Mouse (Mus musculus) lung, adult 18-20 months (tissue): ENCODE data around the gene Kdm4c.
"Not testable (repeated sequence)": the region's sequence is repeated elsewhere in the genome, so short reads cannot be mapped to it uniquely, and the experiment has no call there.

Source experiments
- DNase-seq, 2 experiments: peaks; one replicate each; pipeline ENCODE4 v3.0.0; 2022; ENCODE audit warnings: mixed read lengths in 2 of 2

Gene Kdm4c

GRCm38 (mm10) chr4:74312858-74313257 is 70.6 kb downstream of the Kdm4c start:
- DNase-seq = no peak

- no peak for DNase-seq
Measured at GRCm38 (mm10) chr4:74315388-74315787, 73.1 kb downstream of the Kdm4c start.

DNA sequence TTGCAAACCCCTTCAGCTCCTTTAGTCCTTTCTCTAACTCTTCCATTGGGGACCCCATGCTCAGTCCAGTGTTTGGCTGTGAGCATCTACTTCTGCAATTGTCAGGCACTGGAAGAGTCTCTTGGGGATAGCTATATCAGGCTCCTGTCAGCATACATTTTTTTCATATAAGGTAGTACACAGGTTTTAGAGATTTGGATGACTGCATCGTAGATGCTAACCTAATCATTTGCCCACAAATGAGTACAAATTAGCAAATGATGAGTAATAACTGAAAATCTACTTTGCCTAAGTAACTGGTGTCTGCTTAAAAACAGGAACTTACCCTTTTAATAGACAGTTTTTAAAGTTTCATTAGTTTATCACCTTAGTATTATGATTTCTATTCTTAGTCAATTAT is 77.0 kb downstream of the Kdm4c start:
- no peak for DNase-seq

GRCm38 (mm10) chr4:74357479-74357878 is 115.2 kb downstream of the Kdm4c start:
- no peak for DNase-seq

- no peak for DNase-seq
Measured at GRCm38 (mm10) chr4:74360274-74360673, 118.0 kb downstream of the Kdm4c start.

DNA sequence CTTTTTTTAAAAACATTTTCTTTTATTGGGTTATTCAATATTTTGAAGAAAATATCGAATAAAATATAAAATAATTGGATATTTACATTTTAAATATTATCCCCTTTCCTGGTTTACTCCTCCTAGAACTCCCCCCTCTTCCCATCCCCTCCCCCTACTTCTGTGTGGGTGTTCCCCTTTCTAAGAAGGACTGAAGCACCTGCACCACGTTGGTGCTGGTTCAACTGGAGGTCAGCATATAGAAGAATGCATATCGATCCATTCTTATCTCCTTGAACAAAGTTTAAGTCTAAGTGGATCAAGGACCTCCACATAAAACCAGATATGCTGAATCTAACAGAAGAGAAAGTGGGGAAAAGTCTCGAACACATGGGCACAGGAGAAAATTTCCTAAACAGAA is 144.3 kb downstream of the Kdm4c start:
- DNase-seq = no peak

GRCm38 (mm10) chr4:74393162-74393561 is 150.9 kb downstream of the Kdm4c start:
- no peak for DNase-seq

DNA sequence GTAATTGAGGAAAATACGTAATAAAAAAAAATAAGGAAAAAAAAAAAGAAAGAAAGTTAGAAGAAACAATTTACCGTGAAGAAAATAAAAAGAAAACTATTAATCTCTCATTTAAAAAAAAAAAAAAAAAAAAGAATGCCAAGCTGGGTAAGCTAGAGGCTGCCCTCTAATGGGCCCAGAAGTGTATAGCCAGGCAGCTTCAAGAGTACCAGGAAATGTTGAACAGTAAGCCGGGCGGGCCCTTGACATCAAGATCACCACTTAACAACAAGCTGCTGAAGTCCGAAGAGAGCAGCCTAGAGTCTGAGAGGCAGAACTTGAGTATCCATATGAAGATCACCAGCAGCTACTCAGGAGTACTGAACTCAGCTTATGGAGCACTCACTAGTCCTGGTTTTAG is 154.3 kb downstream of the Kdm4c start:
- DNase-seq = peak; percentile 31 to 44

DNA sequence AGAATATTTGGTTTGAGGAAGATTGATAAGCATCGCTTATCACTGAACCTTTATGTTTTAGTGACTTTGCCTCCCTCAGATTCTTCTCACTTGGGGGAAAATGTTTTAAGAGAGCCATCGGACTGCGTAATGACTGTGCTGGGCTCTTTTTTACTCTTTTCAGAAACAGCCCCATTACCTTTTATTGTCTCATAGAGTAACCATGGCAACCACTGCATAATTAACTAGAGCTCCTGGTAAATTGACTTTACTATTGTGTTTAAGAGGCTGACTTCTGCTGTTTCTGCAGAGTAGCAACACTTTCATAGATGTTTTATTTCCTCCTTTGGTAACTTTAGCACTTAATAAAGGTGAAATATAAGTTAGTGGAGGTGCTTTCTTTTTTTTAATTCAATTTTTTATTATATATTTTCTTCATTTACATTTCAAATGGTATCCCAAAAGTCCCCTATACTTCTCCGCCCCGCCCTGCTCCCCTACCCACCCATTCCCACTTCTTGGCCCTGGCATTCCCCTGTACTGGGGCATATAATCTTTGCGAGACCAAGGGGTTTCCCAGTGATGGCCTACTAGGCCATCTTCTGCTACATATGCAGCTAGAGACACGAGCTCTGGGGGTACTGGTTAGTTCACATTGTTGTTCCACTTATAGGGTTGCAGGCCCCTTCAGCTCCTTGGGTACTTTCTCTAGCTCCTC is 159.5 kb downstream of the Kdm4c start:
- not testable (repeated sequence) for DNase-seq

DNA sequence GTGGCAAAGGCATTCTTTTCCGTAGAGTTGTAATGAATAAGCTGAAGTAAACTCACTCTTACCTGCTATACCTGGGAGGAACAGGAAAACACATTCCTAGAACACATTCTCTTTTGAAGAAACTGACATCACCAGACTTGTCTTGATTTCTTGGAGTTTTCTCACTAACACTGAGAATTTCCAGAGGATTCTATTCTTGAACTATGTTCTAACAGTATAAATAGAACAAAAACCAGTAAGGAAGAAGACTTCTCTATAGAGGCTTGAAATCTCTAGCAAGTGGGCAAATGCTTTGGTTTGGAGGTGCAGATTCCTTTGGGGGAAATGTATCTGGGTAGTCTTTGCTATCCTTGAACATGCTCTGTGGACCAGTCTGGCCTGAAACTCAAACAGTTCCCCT is 166.4 kb downstream of the Kdm4c start:
- DNase-seq = no peak

DNA sequence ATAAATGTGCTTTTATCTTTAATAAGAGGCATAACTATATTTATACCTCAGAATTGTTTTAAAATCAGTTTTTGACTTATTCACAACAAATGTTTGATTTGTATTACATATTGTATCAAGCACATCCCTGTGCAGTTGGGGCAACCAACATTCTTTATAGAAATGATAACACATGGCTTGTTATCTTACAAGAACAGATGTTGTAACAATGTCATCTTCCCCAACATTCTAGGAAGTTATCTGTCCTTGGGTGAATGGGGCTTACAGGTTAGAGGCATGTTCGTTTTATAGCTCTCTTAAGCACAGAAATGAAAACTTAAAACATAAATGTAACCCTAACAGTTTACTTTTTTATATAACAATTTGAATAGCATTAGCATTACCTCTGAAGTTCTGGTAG is 177.5 kb downstream of the Kdm4c start:
- DNase-seq = no peak
